14 mouse cellular contexts compared by ENCODE assay signal in the genomic region with DNA sequence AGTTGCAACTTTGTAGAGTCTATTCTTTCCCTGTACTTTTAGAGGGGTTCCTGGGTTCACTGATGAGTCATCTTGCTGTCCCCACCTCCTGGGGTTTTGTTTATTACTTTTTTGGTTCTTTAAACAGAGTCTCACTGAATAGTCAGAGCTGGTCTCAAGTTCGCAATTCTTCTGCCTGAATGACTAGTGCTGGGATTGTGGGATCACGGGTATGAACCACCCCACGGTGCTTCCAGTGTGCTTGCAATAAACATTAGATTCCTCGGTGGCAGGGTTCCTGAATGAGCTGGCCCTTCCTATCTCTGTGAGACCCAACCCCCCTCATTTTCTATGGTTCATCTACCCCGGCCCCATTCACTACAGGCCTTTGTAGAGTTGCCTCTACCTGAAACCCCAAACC. TPM values are rescaled to one million over a fixed set of nuclear protein-coding genes. Genes with fewer than 3 reads are reported as not detected.
A peak's percentile ranks its signal among the peaks of the same experiment; 100 is the strongest.
DNase-seq lines count a peak whose midpoint lies in the region; TF ChIP-seq lines count a peak whose summit lies in the region.
"Had no signal": no experiment of that assay in that cellular context is flagged by ENCODE, and none has a peak within 500 bp of the region (broad histone marks: within the 10 kb centered on the region; RNA-seq: fewer than 3 reads in every experiment).

No protein-coding gene starts in this region.

- peaks cover 35% of the 10 kb centered on the region for H3K36me3 ChIP-seq in heart, embryonic 10.5 days

- H3K27me3 ChIP-seq in heart, embryonic 10.5 days (ENCODE audit: insufficient read depth, poor library complexity, severe bottlenecking) = no peaks in the 10 kb centered on the region
- H3K27me3 ChIP-seq: limb, embryonic 12.5 days had no signal

- H3K9me3 ChIP-seq in heart, embryonic 10.5 days = no peaks in the 10 kb centered on the region
- H3K9me3 ChIP-seq: limb, embryonic 12.5 days had no signal

- peak; percentile 30 for DNase-seq in cerebellum, adult 11-12 months
- no peak for DNase-seq in cerebellum, postnatal 4 days (ENCODE audit: low spot score in 2 of 2)
- no peak for DNase-seq in heart, embryonic 10.5 days (ENCODE audit: low spot score)
- no peak for DNase-seq in heart, postnatal 10 days
- DNase-seq in layer of hippocampus, adult 2 months (ENCODE audit: low spot score in 2 of 2) = no peak
- DNase-seq in layer of hippocampus, adult 8-10 months (ENCODE audit: low spot score in 2 of 2) = no peak
- peak; percentile 21 for DNase-seq in adipocyte (ENCODE audit: low spot score)
- DNase-seq in natural killer cell, adult 2 months (ENCODE audit: low spot score in 2 of 2) = no peak
- DNase-seq: layer of hippocampus, postnatal 36 days; lung, embryonic 14.5 days; retina, postnatal 1 day; thymus, adult 18-20 months had no signal

- H3K4me1 ChIP-seq in heart, embryonic 10.5 days = peaks cover 16% of the 10 kb centered on the region

- intact Hi-C loops in heart, postnatal 10 days (cut with DNase I) = no loop called here

- H3K27ac ChIP-seq in heart, embryonic 10.5 days = peak overlapping the region; percentile 17; the same call in 1 of the 2 replicates
- peak overlapping the region; percentile 84 for H3K27ac ChIP-seq in layer of hippocampus, adult 2 months

- WGBS in heart, embryonic 10.5 days = 31% methylated on average over 5 of the region's 5 CpGs

- no peak overlapping the region for H3K4me3 ChIP-seq in heart, embryonic 10.5 days
- H3K4me3 ChIP-seq in layer of hippocampus, adult 2 months = no peak overlapping the region
- H3K4me3 ChIP-seq: limb, embryonic 12.5 days had no signal

- TF ChIP-seq CTCF in layer of hippocampus, adult 2 months (conservative IDR thresholded peaks at IDR 0.05) = no peak

RNA-seq across cellular contexts. Expression of a gene that starts 25.6 kb away (rescaled TPM):
- 194 and 200 TPM in 2 replicates for polyA plus RNA-seq in heart, embryonic 10.5 days (2016; fragmentation: Nextera tagmentation; extraction: Ambion mirVana)
- total RNA-seq in heart, postnatal 10 days (2021) = 100 to 1,000 TPM; 160 to 172 TPM
- 100 to 1,000 TPM; 150 to 166 TPM for total RNA-seq in layer of hippocampus, adult 2 months (2021)
- total RNA-seq in layer of hippocampus, adult 8-10 months (2022) = 100 to 1,000 TPM; 151 to 172 (median 170) TPM

RNA-seq across cellular contexts. Expression of a gene that starts 28.0 kb away (rescaled TPM):
- 49.1 and 74.8 TPM in 2 replicates for polyA plus RNA-seq in heart, embryonic 10.5 days (2016; fragmentation: Nextera tagmentation; extraction: Ambion mirVana)
- 100 to 1,000 TPM; 214 to 239 TPM for total RNA-seq in heart, postnatal 10 days (2021)
- 100 to 1,000 TPM; 246 to 249 TPM for total RNA-seq in layer of hippocampus, adult 2 months (2021)
- 100 to 1,000 TPM; 240 to 257 (median 248) TPM for total RNA-seq in layer of hippocampus, adult 8-10 months (2022)

RNA-seq across cellular contexts. Expression of a gene that starts 34.0 kb away (rescaled TPM):
- 74.9 and 86.4 TPM in 2 replicates for polyA plus RNA-seq in heart, embryonic 10.5 days (2016; fragmentation: Nextera tagmentation; extraction: Ambion mirVana)
- 10 to 100 TPM; 50.8 to 54.0 TPM for total RNA-seq in heart, postnatal 10 days (2021)
- 10 to 100 TPM; 85.4 to 90.5 TPM for total RNA-seq in layer of hippocampus, adult 2 months (2021)
- total RNA-seq in layer of hippocampus, adult 8-10 months (2022) = 10 to 100 TPM; 79.9 to 89.9 (median 85.1) TPM

RNA-seq across cellular contexts. Expression of a gene that starts 58.4 kb away (rescaled TPM):
- polyA plus RNA-seq in heart, embryonic 10.5 days (2016; fragmentation: Nextera tagmentation; extraction: Ambion mirVana) = 3.3 and 3.7 TPM in 2 replicates
- 1 to 10 TPM; 1.8 to 2.1 TPM for total RNA-seq in heart, postnatal 10 days (2021)
- 1 to 10 TPM; 1.2 to 1.5 TPM for total RNA-seq in layer of hippocampus, adult 2 months (2021)
- 1 to 10 TPM; 1.7 to 2.3 (median 2.0) TPM for total RNA-seq in layer of hippocampus, adult 8-10 months (2022)
- total RNA-seq: megakaryocyte, adult 5-6 weeks had no signal

Comparison
In these comparisons a context has a peak if more than half of its experiments do, and no peak if none do; other contexts are left out.
1. DNase-seq: peak in cerebellum, adult 11-12 months (single experiment) and adipocyte (single experiment); none in cerebellum, postnatal 4 days (0 of 2), heart, embryonic 10.5 days (single experiment), heart, postnatal 10 days (0 of 2), layer of hippocampus, adult 2 months (0 of 2), layer of hippocampus, adult 8-10 months (0 of 2) and natural killer cell, adult 2 months (0 of 2).